12 mouse cellular contexts compared by ENCODE assay signal in genomic region chr6:72882661-72883458, GRCm38 (mm10). TPM values are rescaled to one million over a fixed set of nuclear protein-coding genes. Genes with fewer than 3 reads are reported as not detected.
DNase-seq lines count a peak whose midpoint lies in the region; ATAC-seq and TF ChIP-seq lines count a peak whose summit lies in the region.
"Had no signal": no experiment of that assay in that cellular context is flagged by ENCODE, and none has a peak within 500 bp of the region (broad histone marks: within the 10 kb centered on the region; RNA-seq: fewer than 3 reads in every experiment).

No protein-coding gene starts in this region.

- H3K4me2 ChIP-seq in liver, embryonic 12.5 days, result no peak overlapping the region
- no peak overlapping the region for H3K4me2 ChIP-seq in liver, embryonic 11.5 days
- H3K4me2 ChIP-seq in CH12.LX (ENCODE audit: insufficient read depth, low read depth, poor library complexity, severe bottlenecking), result peak overlapping the region; percentile 72

- no peaks in the 10 kb centered on the region for H3K9me3 ChIP-seq in liver, embryonic 12.5 days (replicated peaks)
- no peaks in the 10 kb centered on the region for H3K9me3 ChIP-seq in liver, embryonic 11.5 days (ENCODE audit: control insufficient read depth, low read length)
- H3K9me3 ChIP-seq in CH12.LX (replicated peaks; ENCODE audit: low read length), result no peaks in the 10 kb centered on the region
- no peaks in the 10 kb centered on the region; the same call in 1 of the 2 replicates for H3K9me3 ChIP-seq in forebrain, embryonic 10.5 days

- H3K9ac ChIP-seq in liver, embryonic 12.5 days, result 0 out of 2 replicates have a peak overlapping the region, but pooled peaks have one; percentile 17
- no peak overlapping the region for H3K9ac ChIP-seq in liver, embryonic 11.5 days (ENCODE audit: low read depth, low read length)
- no peak overlapping the region for H3K9ac ChIP-seq in CH12.LX (ENCODE audit: insufficient read depth, low read depth)

- H3K36me3 ChIP-seq in liver, embryonic 12.5 days, result 0 out of 2 replicates have a peak, but pooled peaks cover 6% of the 10 kb centered on the region
- no peaks in the 10 kb centered on the region for H3K36me3 ChIP-seq in liver, embryonic 11.5 days (ENCODE audit: control insufficient read depth, insufficient read depth, low read length)
- peaks cover 0 to 37% of the 10 kb centered on the region in 2 experiments for H3K36me3 ChIP-seq in CH12.LX (replicated peaks in 1 of 2; ENCODE audit: control insufficient read depth in 1 of 2, insufficient read depth in 1 of 2, low read length in 1 of 2)
- H3K36me3 ChIP-seq in forebrain, embryonic 10.5 days (replicated peaks), result peaks cover 46% of the 10 kb centered on the region

- H3K79me2 ChIP-seq in CH12.LX (replicated peaks; ENCODE audit: control insufficient read depth, extremely low read depth, insufficient read depth, poor library complexity, severe bottlenecking), result peaks cover 90% of the 10 kb centered on the region

- TF ChIP-seq POLR2A in CH12.LX (IDR thresholded peaks at IDR 0.05; ENCODE audit: low read depth, low read length), result no peak

- ATAC-seq in liver, embryonic 12.5 days, result no peak
- ATAC-seq in liver, embryonic 11.5 days (replicated peaks; ENCODE audit: low FRiP score), result no peak
- ATAC-seq in erythroid progenitor cell, adult 5-6 weeks (replicated peaks; ENCODE audit: low FRiP score, poor library complexity, severe bottlenecking), result no peak

- in situ Hi-C loops in CH12.LX (cut with MboI; ENCODE audit: low pct_ligation_motif_present, low pct_unique_long_range_greater_than_20kb, low sequenced_read_pairs), result no loop called here

- dilution Hi-C loops in CH12.LX (cut with MboI; ENCODE audit: extremely low pct_ligation_motif_present, extremely low pct_unique_long_range_greater_than_20kb, low sequenced_read_pairs), result no loop called here

- DNase-seq in cerebellum, postnatal 25 days, result peak; percentile 38 to 54
- no peak for DNase-seq in cerebellum, postnatal 4 days (ENCODE audit: low spot score in 2 of 2)
- DNase-seq in liver, embryonic 11.5 days (ENCODE audit: low spot score), result no peak
- no peak for DNase-seq in CH12.LX (ENCODE audit: extremely low read depth)
- DNase-seq in heart, postnatal 14 days, result peak; percentile 32 to 42
- DNase-seq in forebrain, embryonic 10.5 days (ENCODE audit: extremely low spot score, low spot score), result no peak
- DNase-seq: adrenal gland, postnatal 36 days; cerebellum, adult 9-11 months; kidney, postnatal 4 days; spleen, adult 18-20 months had no signal

- H3K4me3 ChIP-seq in liver, embryonic 12.5 days, result no peak overlapping the region
- no peak overlapping the region for H3K4me3 ChIP-seq in liver, embryonic 11.5 days (ENCODE audit: low read depth, low read length)
- H3K4me3 ChIP-seq in CH12.LX (replicated peaks in 1 of 3; ENCODE audit: low read depth in 2 of 3, low read length in 2 of 3, poor library complexity in 1 of 3), result no peak overlapping the region
- H3K4me3 ChIP-seq in forebrain, embryonic 10.5 days, result no peak overlapping the region

- H3K27me3 ChIP-seq in liver, embryonic 12.5 days (replicated peaks), result no peaks in the 10 kb centered on the region
- no peaks in the 10 kb centered on the region for H3K27me3 ChIP-seq in liver, embryonic 11.5 days (replicated peaks; ENCODE audit: control insufficient read depth, insufficient read depth, low read length)
- no peaks in the 10 kb centered on the region for H3K27me3 ChIP-seq in CH12.LX (replicated peaks)
- no peaks in the 10 kb centered on the region for H3K27me3 ChIP-seq in forebrain, embryonic 10.5 days (ENCODE audit: poor library complexity, severe bottlenecking)

- intact Hi-C loops in heart, postnatal 14 days (cut with DNase I), result no loop called here

- peaks cover 70% of the 10 kb centered on the region for H3K4me1 ChIP-seq in liver, embryonic 12.5 days
- peaks cover 11% of the 10 kb centered on the region for H3K4me1 ChIP-seq in liver, embryonic 11.5 days (replicated peaks; ENCODE audit: control insufficient read depth, insufficient read depth, low read length)
- H3K4me1 ChIP-seq in CH12.LX (ENCODE audit: control insufficient read depth in 1 of 2, insufficient read depth in 2 of 2), result peaks cover 21 to 86% of the 10 kb centered on the region in 2 experiments
- no peaks in the 10 kb centered on the region for H3K4me1 ChIP-seq in forebrain, embryonic 10.5 days

- WGBS in liver, embryonic 12.5 days (ENCODE audit: insufficient replicate concordance), result 73% methylated on average over 8 of the region's 8 CpGs
- 81% methylated on average over 8 of the region's 8 CpGs for WGBS in liver, embryonic 11.5 days
- 91% methylated on average over 8 of the region's 8 CpGs for WGBS in forebrain, embryonic 10.5 days

- TF ChIP-seq CTCF in CH12.LX (conservative IDR thresholded peaks at IDR 0.05 in 1 of 2, IDR thresholded peaks at IDR 0.05 in 1 of 2; ENCODE audit: low read depth in 2 of 2, low read length in 2 of 2), result no peak

- H3K27ac ChIP-seq in liver, embryonic 12.5 days, result no peak overlapping the region
- no peak overlapping the region for H3K27ac ChIP-seq in liver, embryonic 11.5 days (ENCODE audit: low read depth, low read length)
- peak overlapping the region; percentile 93 for H3K27ac ChIP-seq in CH12.LX (ENCODE audit: insufficient read depth, low read depth)
- no peak overlapping the region for H3K27ac ChIP-seq in forebrain, embryonic 10.5 days

- TF ChIP-seq EP300 in CH12.LX (IDR thresholded peaks at IDR 0.05; ENCODE audit: low read length), result no peak

- TF ChIP-seq RAD21 in CH12.LX (IDR thresholded peaks at IDR 0.05; ENCODE audit: low read depth, low read length), result no peak

TF ChIP-seq in CH12.LX, 34 proteins besides CTCF, POLR2A, EP300 and RAD21:
- TF ChIP-seq MAX (IDR thresholded peaks at IDR 0.05; ENCODE audit: low read length), result no peak
- TF ChIP-seq JUND (conservative IDR thresholded peaks at IDR 0.05; ENCODE audit: low read depth, low read length), result no peak
- TF ChIP-seq RCOR1 (conservative IDR thresholded peaks at IDR 0.05; ENCODE audit: low read depth, low read length), result no peak
- TF ChIP-seq MYC (IDR thresholded peaks at IDR 0.05; ENCODE audit: low read depth, low read length), result no peak
- TF ChIP-seq USF2 (conservative IDR thresholded peaks at IDR 0.05; ENCODE audit: low read depth, low read length), result no peak
- TF ChIP-seq TBP (conservative IDR thresholded peaks at IDR 0.05; ENCODE audit: low read depth, low read length), result no peak
- TF ChIP-seq HCFC1 (IDR thresholded peaks at IDR 0.05; ENCODE audit: low read depth, low read length), result no peak
- no peak for TF ChIP-seq PAX5 (IDR thresholded peaks at IDR 0.05; ENCODE audit: low read length)
- TF ChIP-seq CHD1 (IDR thresholded peaks at IDR 0.05; ENCODE audit: low read depth, low read length), result no peak
- TF ChIP-seq BHLHE40 (IDR thresholded peaks at IDR 0.05; ENCODE audit: low read depth, low read length), result no peak
- no peak for TF ChIP-seq NELFE (IDR thresholded peaks at IDR 0.05; ENCODE audit: low read depth, low read length)
- no peak for TF ChIP-seq MAFK (IDR thresholded peaks at IDR 0.05; ENCODE audit: insufficient replicate concordance, low read length)
- no peak for TF ChIP-seq E2F4 (IDR thresholded peaks at IDR 0.05; ENCODE audit: insufficient replicate concordance, low read depth, low read length)
- TF ChIP-seq IRF4 (IDR thresholded peaks at IDR 0.05; ENCODE audit: low read depth, low read length), result no peak
- no peak for TF ChIP-seq ZNF384 (IDR thresholded peaks at IDR 0.05; ENCODE audit: low read depth, low read length)
- TF ChIP-seq MAZ (IDR thresholded peaks at IDR 0.05; ENCODE audit: low read depth, low read length), result no peak
TF ChIP-seq in CH12.LX: peak in this region for 0.

RNA-seq across cellular contexts. Expression of gene Kcmf1, which starts 16.9 kb away (rescaled TPM):
- 48.7 and 49.2 TPM in 2 replicates for polyA plus RNA-seq in liver, embryonic 12.5 days (2016; fragmentation: Nextera tagmentation; extraction: Ambion mirVana)
- polyA plus RNA-seq in liver, embryonic 11.5 days (2014; fragmentation: Nextera tagmentation; extraction: Ambion mirVana), result 40.6 and 46.8 TPM in 2 replicates
- 82.5 and 108 TPM in 2 replicates for total RNA-seq in CH12.LX (2012; rRNA removed)
- total RNA-seq in CH12.LX (2014; rRNA removed), result 97.6 and 98.0 TPM in 2 replicates
- 161 and 207 TPM in 2 replicates for polyA plus RNA-seq in CH12.LX (2012; ENCODE audit: insufficient read length, low read depth)
- 10 to 100 TPM; 84.8 to 85.3 TPM for total RNA-seq in heart, postnatal 14 days (2021)
- total RNA-seq in erythroid progenitor cell, adult 5-6 weeks (2015; ENCODE audit: low replicate concordance), result 71.3 and 116 TPM in 2 replicates
- 67.9 and 107 TPM in 2 replicates for total RNA-seq in erythroid progenitor cell, adult 5-6 weeks (2017; ENCODE audit: low replicate concordance)
- 29.4 and 30.1 TPM in 2 replicates for polyA plus RNA-seq in forebrain, embryonic 10.5 days (2016; fragmentation: Nextera tagmentation; extraction: Ambion mirVana)

Comparison
In these comparisons a context has a peak if more than half of its experiments do, and no peak if none do; other contexts are left out.
1. DNase-seq: peak in cerebellum, postnatal 25 days (2 of 2) and heart, postnatal 14 days (2 of 2); none in cerebellum, postnatal 4 days (0 of 2), liver, embryonic 11.5 days (single experiment), CH12.LX (single experiment) and forebrain, embryonic 10.5 days (single experiment).